In genomic region chr9:115321052-115321451, GRCm38 (mm10) we compare ENCODE assay signal across 15 mouse cellular contexts. TPM values are rescaled to one million over a fixed set of nuclear protein-coding genes. Genes with fewer than 3 reads are reported as not detected.
A peak's percentile ranks its signal among the peaks of the same experiment; 100 is the strongest.
DNase-seq lines count a peak whose midpoint lies in the region; ATAC-seq and TF ChIP-seq lines count a peak whose summit lies in the region.
"Had no signal": no experiment of that assay in that cellular context is flagged by ENCODE, and none has a peak within 500 bp of the region (broad histone marks: within the 10 kb centered on the region; RNA-seq: fewer than 3 reads in every experiment).

No protein-coding gene starts in this region.

- in situ Hi-C loops in ES-E14 (cut with MboI; ENCODE audit: low sequenced_read_pairs in 2 of 2, unreplicated experiment in 2 of 2): no loop called here

- no peaks in the 10 kb centered on the region for H3K36me3 ChIP-seq in hindbrain, postnatal 0 days (ENCODE audit: insufficient read depth, low read length)
- H3K36me3 ChIP-seq in hindbrain, embryonic 11.5 days (ENCODE audit: control insufficient read depth, insufficient read depth, low read length): no peaks in the 10 kb centered on the region
- H3K36me3 ChIP-seq in ES-E14 (ENCODE audit: control insufficient read depth, insufficient read depth, low read length, poor library complexity, severe bottlenecking): no peaks in the 10 kb centered on the region
- H3K36me3 ChIP-seq: forebrain, embryonic 12.5 days; midbrain, embryonic 10.5 days had no signal

- H3K27me3 ChIP-seq in hindbrain, postnatal 0 days (ENCODE audit: insufficient read depth, low read length): no peaks in the 10 kb centered on the region
- no peaks in the 10 kb centered on the region for H3K27me3 ChIP-seq in hindbrain, embryonic 11.5 days (ENCODE audit: control insufficient read depth, insufficient read depth, low read length)

- ATAC-seq in hindbrain, postnatal 0 days: no peak
- no peak for ATAC-seq in hindbrain, embryonic 11.5 days (ENCODE audit: low FRiP score)
- ATAC-seq in megakaryocyte progenitor cell, adult 5-6 weeks (replicated peaks; ENCODE audit: poor library complexity): peak; percentile 38; the same call in 1 of the 2 replicates

- 81% methylated on average over 6 of the region's 6 CpGs for WGBS in hindbrain, postnatal 0 days
- 84% methylated on average over 6 of the region's 6 CpGs for WGBS in hindbrain, embryonic 11.5 days

- no peak overlapping the region for H3K4me3 ChIP-seq in hindbrain, postnatal 0 days (ENCODE audit: low read length)
- H3K4me3 ChIP-seq in hindbrain, embryonic 11.5 days (ENCODE audit: low read depth, low read length): no peak overlapping the region
- no peak overlapping the region for H3K4me3 ChIP-seq in ES-E14 (ENCODE audit: insufficient read depth in 1 of 2, low read depth in 1 of 2, low read length in 2 of 2, poor library complexity in 1 of 2, severe bottlenecking in 1 of 2)
- H3K4me3 ChIP-seq: forebrain, embryonic 12.5 days; midbrain, embryonic 10.5 days; myocyte had no signal

- no peak overlapping the region for H3K27ac ChIP-seq in hindbrain, postnatal 0 days
- no peak overlapping the region for H3K27ac ChIP-seq in hindbrain, embryonic 11.5 days (ENCODE audit: low read depth, low read length)
- no peak overlapping the region for H3K27ac ChIP-seq in ES-E14 (ENCODE audit: insufficient read depth, low read depth, low read length, poor library complexity, severe bottlenecking)
- H3K27ac ChIP-seq: forebrain, embryonic 12.5 days; midbrain, embryonic 10.5 days had no signal

- peak; percentile 35 for TF ChIP-seq CTCF in hindbrain, postnatal 0 days (IDR thresholded peaks at IDR 0.05; ENCODE audit: low read depth)

- no peak for DNase-seq in hindbrain, postnatal 0 days (ENCODE audit: low spot score)
- no peak for DNase-seq in hindbrain, embryonic 11.5 days (ENCODE audit: low spot score)
- peak; percentile 41 for DNase-seq in 3T3-L1 (ENCODE audit: low read depth, low spot score)
- DNase-seq in ES-E14 (ENCODE audit: low read depth, low spot score): peak; percentile 61
- DNase-seq in cerebellum, postnatal 4 days (ENCODE audit: low spot score in 2 of 2): no peak
- DNase-seq in adrenal gland, adult 18-20 months (ENCODE audit: low spot score in 2 of 2): no peak
- DNase-seq: cerebellum, adult 9-11 months; heart, postnatal 10 days; kidney, adult 18-20 months; lung, adult 2 months; thymus, adult 18-20 months had no signal

- no peaks in the 10 kb centered on the region for H3K4me1 ChIP-seq in hindbrain, postnatal 0 days (ENCODE audit: insufficient read depth, low read length)
- H3K4me1 ChIP-seq in hindbrain, embryonic 11.5 days (replicated peaks; ENCODE audit: control insufficient read depth, insufficient read depth, low read length): no peaks in the 10 kb centered on the region
- 0 out of 4 replicates have a peak, but pooled peaks cover 0 to 2% of the 10 kb centered on the region in 2 experiments for H3K4me1 ChIP-seq in ES-E14 (ENCODE audit: control insufficient read depth in 2 of 2, insufficient read depth in 2 of 2, low read length in 2 of 2, poor library complexity in 1 of 2)

- H3K9ac ChIP-seq in hindbrain, postnatal 0 days (replicated peaks; ENCODE audit: low read length): no peak overlapping the region
- H3K9ac ChIP-seq in hindbrain, embryonic 11.5 days (ENCODE audit: low read depth, low read length): no peak overlapping the region
- no peak overlapping the region for H3K9ac ChIP-seq in ES-E14 (ENCODE audit: insufficient read depth, low read depth, low read length, poor library complexity, severe bottlenecking)
- H3K9ac ChIP-seq: forebrain, embryonic 12.5 days had no signal

- no peak overlapping the region for H3K4me2 ChIP-seq in hindbrain, postnatal 0 days (ENCODE audit: low read depth, low read length)
- no peak overlapping the region for H3K4me2 ChIP-seq in hindbrain, embryonic 11.5 days (replicated peaks; ENCODE audit: low read depth, low read length)
- H3K4me2 ChIP-seq: forebrain, embryonic 12.5 days had no signal

- no peaks in the 10 kb centered on the region for H3K9me3 ChIP-seq in hindbrain, postnatal 0 days (ENCODE audit: low read length)
- no peaks in the 10 kb centered on the region for H3K9me3 ChIP-seq in hindbrain, embryonic 11.5 days (ENCODE audit: control insufficient read depth, low read length)
- no peaks in the 10 kb centered on the region for H3K9me3 ChIP-seq in ES-E14 (ENCODE audit: control insufficient read depth, insufficient read depth, low read depth, low read length)

TF ChIP-seq in ES-E14, 5 proteins besides CTCF, POLR2A, EP300 and RAD21:
- TF ChIP-seq ZNF384 (IDR thresholded peaks at IDR 0.05; ENCODE audit: low read depth, low read length): no peak
- no peak for TF ChIP-seq MAFK (IDR thresholded peaks at IDR 0.05; ENCODE audit: insufficient read depth, low read depth, low read length)
- TF ChIP-seq CHD2 (IDR thresholded peaks at IDR 0.05; ENCODE audit: low read depth, low read length): no peak
- no peak for TF ChIP-seq HCFC1 (IDR thresholded peaks at IDR 0.05; ENCODE audit: borderline replicate concordance, insufficient read depth, low read length)
TF ChIP-seq in ES-E14: peak in this region for 0.

RNA-seq across cellular contexts. Expression of gene Stt3b, which starts 10.8 kb away (rescaled TPM):
- 92.0 and 111 TPM in 2 replicates for total RNA-seq in hindbrain, postnatal 0 days (2014; rRNA removed)
- 66.0 and 66.8 TPM in 2 replicates for polyA plus RNA-seq in hindbrain, postnatal 0 days (2015; fragmentation: Nextera tagmentation; extraction: Ambion mirVana)
- polyA plus RNA-seq in hindbrain, embryonic 11.5 days (2014; fragmentation: Nextera tagmentation; extraction: Ambion mirVana): 112 and 123 TPM in 2 replicates
- total RNA-seq in ES-E14 (2012; rRNA removed): 150 and 160 TPM in 2 replicates
- total RNA-seq in megakaryocyte progenitor cell, adult 5-6 weeks (2015): 154 and 159 TPM in 2 replicates
- 111 and 123 TPM in 2 replicates for total RNA-seq in megakaryocyte progenitor cell, adult 5-6 weeks (2017)
- total RNA-seq in adrenal gland, adult 18-20 months (2021): 100 to 1,000 TPM; 123 to 124 TPM

Comparison
In these comparisons a context has a peak if more than half of its experiments do, and no peak if none do; other contexts are left out.
1. DNase-seq: peak in 3T3-L1 (single experiment) and ES-E14 (single experiment); none in hindbrain, postnatal 0 days (single experiment), hindbrain, embryonic 11.5 days (single experiment), cerebellum, postnatal 4 days (0 of 2) and adrenal gland, adult 18-20 months (0 of 2).